Mouse (Mus musculus): ENCODE results near the gene Bpi. TPM values are rescaled to one million over a fixed set of nuclear protein-coding genes. Genes with fewer than 3 reads are reported as not detected.

Bpi gene
- total RNA-seq, 2 experiments from 2014 or later = not detected

- no peak overlapping the region for H3K4me3 ChIP-seq
- intact Hi-C loops (cut with DNase I) = no loop called here
- H3K27ac ChIP-seq = peak overlapping the region; percentile 37
- DNase-seq (ENCODE audit: extremely low spot score in 1 of 2, low spot score in 2 of 2) = peak; percentile 29 to 63
- no peak for TF ChIP-seq CTCF (IDR thresholded peaks at IDR 0.05)
Measured at GRCm38 (mm10) chr2:158243129-158243870, 14.6 kb upstream of the Bpi start.

- Histone ChIP-seq H3K4me3 (no peak overlapping the region), H3K27ac (no peak overlapping the region)
- intact Hi-C loops (cut with DNase I) = no loop called here
- no peak for DNase-seq (ENCODE audit: extremely low spot score in 1 of 2, low spot score in 2 of 2)
- no peak for TF ChIP-seq CTCF (IDR thresholded peaks at IDR 0.05)
Measured at GRCm38 (mm10) chr2:158245072-158245817, 12.6 kb upstream of the Bpi start.

- DNase-seq (ENCODE audit: extremely low spot score in 1 of 2, low spot score in 2 of 2) = no peak
- Histone ChIP-seq H3K27ac (no peak overlapping the region), H3K4me3 (no peak overlapping the region)
- intact Hi-C loops (cut with DNase I) = no loop called here
- no peak for TF ChIP-seq CTCF (IDR thresholded peaks at IDR 0.05)
Measured at GRCm38 (mm10) chr2:158247852-158248251, 10.0 kb upstream of the Bpi start.

- intact Hi-C loops (cut with DNase I) = no loop called here
- H3K4me3 ChIP-seq = no peak overlapping the region
- H3K27ac ChIP-seq = no peak overlapping the region
- no peak for TF ChIP-seq CTCF (IDR thresholded peaks at IDR 0.05)
- DNase-seq (ENCODE audit: extremely low spot score in 1 of 2, low spot score in 2 of 2) = no peak
Measured at GRCm38 (mm10) chr2:158248318-158248717, 9.6 kb upstream of the Bpi start.

- no peak overlapping the region for H3K4me3 ChIP-seq
- DNase-seq (ENCODE audit: extremely low spot score in 1 of 2, low spot score in 2 of 2) = no peak
- no peak for TF ChIP-seq CTCF (IDR thresholded peaks at IDR 0.05)
- intact Hi-C loops (cut with DNase I) = no loop called here
- no peak overlapping the region for H3K27ac ChIP-seq
Measured at GRCm38 (mm10) chr2:158250558-158250957, 7.3 kb upstream of the Bpi start.

- DNase-seq (ENCODE audit: extremely low spot score in 1 of 2, low spot score in 2 of 2) = no peak
- no peak overlapping the region for H3K4me3 ChIP-seq
- no peak for TF ChIP-seq CTCF (IDR thresholded peaks at IDR 0.05)
- intact Hi-C loops (cut with DNase I) = no loop called here
- H3K27ac ChIP-seq = no peak overlapping the region
Measured at GRCm38 (mm10) chr2:158253806-158254205, 4.1 kb upstream of the Bpi start.

GRCm38 (mm10) chr2:158256894-158257293, 1.0 kb upstream of the Bpi start:
- DNase-seq (ENCODE audit: extremely low spot score in 1 of 2, low spot score in 2 of 2) = no peak
- H3K27ac ChIP-seq = no peak overlapping the region
- no peak overlapping the region for H3K4me3 ChIP-seq
- intact Hi-C loops (cut with DNase I) = no loop called here
- no peak for TF ChIP-seq CTCF (IDR thresholded peaks at IDR 0.05)

GRCm38 (mm10) chr2:158258781-158259180, 887 bp downstream of the Bpi start:
- peak; percentile 45 to 58 for DNase-seq (ENCODE audit: extremely low spot score in 1 of 2, low spot score in 2 of 2)
- TF ChIP-seq CTCF (IDR thresholded peaks at IDR 0.05) = peak; percentile 64
- intact Hi-C loops (cut with DNase I) = loop anchor here (1.0 kb wide), 1 partner anchor 50 kb away; no protein-coding TSS in a partner anchor
- no peak overlapping the region for H3K4me3 ChIP-seq
- H3K27ac ChIP-seq = no peak overlapping the region

GRCm38 (mm10) chr2:158259498-158259897, 1.6 kb downstream of the Bpi start:
- intact Hi-C loops (cut with DNase I) = loop anchor here (1.0 kb wide), 1 partner anchor 51 kb away; no protein-coding TSS in a partner anchor
- no peak for DNase-seq (ENCODE audit: extremely low spot score in 1 of 2, low spot score in 2 of 2)
- Histone ChIP-seq H3K27ac (no peak overlapping the region), H3K4me3 (no peak overlapping the region)
- TF ChIP-seq CTCF (IDR thresholded peaks at IDR 0.05) = no peak

GRCm38 (mm10) chr2:158264877-158265276, 7.0 kb downstream of the Bpi start:
- intact Hi-C loops (cut with DNase I) = no loop called here
- no peak for TF ChIP-seq CTCF (IDR thresholded peaks at IDR 0.05)
- no peak for DNase-seq (ENCODE audit: extremely low spot score in 1 of 2, low spot score in 2 of 2)
- no peak overlapping the region for H3K4me3 ChIP-seq
- no peak overlapping the region for H3K27ac ChIP-seq

- no peak overlapping the region for H3K4me3 ChIP-seq
- DNase-seq (ENCODE audit: extremely low spot score in 1 of 2, low spot score in 2 of 2) = no peak
- no peak overlapping the region for H3K27ac ChIP-seq
- intact Hi-C loops (cut with DNase I) = no loop called here
- TF ChIP-seq CTCF (IDR thresholded peaks at IDR 0.05) = no peak
Measured at GRCm38 (mm10) chr2:158270017-158270416, 12.1 kb downstream of the Bpi start.

- DNase-seq (ENCODE audit: extremely low spot score in 1 of 2, low spot score in 2 of 2) = no peak
- intact Hi-C loops (cut with DNase I) = no loop called here
- Histone ChIP-seq H3K4me3 (no peak overlapping the region), H3K27ac (no peak overlapping the region)
- no peak for TF ChIP-seq CTCF (IDR thresholded peaks at IDR 0.05)
Measured at GRCm38 (mm10) chr2:158273646-158274045, 15.8 kb downstream of the Bpi start.
